Mouse (Mus musculus) urinary bladder, postnatal 4 days (tissue): ENCODE results near the gene Spr.
"Not testable (repeated sequence)": the region's sequence is repeated elsewhere in the genome, so short reads cannot be mapped to it uniquely, and the experiment has no call there.

ENCODE experiments used
- DNase-seq, 2 experiments: peaks; one replicate each; pipeline ENCODE4 v3.0.0; 2021 to 2022; ENCODE audit warnings: low spot score in 2 of 2

The Spr gene

DNA sequence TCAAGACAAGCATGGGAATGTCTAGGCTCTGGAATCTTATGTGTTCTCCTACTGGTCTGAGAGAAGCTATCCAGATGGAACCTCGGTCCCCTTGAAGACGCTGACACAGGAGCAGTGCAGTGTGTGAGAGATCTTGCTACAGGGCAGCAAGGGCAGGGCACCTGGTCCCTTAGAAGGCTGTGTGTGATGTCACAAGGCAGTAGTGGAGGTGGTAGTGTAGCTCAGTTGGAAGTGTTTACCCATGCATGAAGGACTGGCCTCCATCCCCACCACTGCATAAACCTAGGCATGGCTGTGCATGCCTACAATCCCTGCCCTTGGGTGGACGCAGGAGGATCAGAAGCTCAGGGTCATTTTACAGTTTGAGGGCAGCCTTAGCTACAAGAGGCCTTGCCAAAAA lies 5.3 kb downstream of the Spr start:
- not testable (repeated sequence) for DNase-seq

DNA sequence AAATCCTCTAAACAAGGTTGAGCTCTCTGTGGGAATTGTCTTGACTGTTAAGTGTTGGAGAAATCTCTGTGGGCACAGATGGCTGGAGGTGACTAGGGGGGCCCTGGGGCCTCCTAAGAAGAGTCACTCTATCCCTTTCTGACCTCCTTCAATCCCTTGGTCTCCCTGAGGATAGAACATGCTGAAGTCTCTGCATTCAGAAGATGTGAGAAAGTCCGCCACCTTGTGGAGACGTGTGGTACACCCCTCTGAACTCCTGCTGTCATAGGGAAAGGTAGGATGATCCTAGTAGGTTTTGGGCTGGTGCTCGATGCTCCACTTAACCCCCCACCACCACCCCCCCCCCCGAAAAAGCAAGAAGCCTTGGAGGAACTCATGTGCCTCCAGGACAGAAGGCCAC lies 5.9 kb downstream of the Spr start:
- peak; percentile 34 to 69 for DNase-seq

- DNase-seq = not testable (repeated sequence)
These were observed 19.7 kb downstream of the Spr start for GRCm38 (mm10) chr6:85117545-85118511.

DNA sequence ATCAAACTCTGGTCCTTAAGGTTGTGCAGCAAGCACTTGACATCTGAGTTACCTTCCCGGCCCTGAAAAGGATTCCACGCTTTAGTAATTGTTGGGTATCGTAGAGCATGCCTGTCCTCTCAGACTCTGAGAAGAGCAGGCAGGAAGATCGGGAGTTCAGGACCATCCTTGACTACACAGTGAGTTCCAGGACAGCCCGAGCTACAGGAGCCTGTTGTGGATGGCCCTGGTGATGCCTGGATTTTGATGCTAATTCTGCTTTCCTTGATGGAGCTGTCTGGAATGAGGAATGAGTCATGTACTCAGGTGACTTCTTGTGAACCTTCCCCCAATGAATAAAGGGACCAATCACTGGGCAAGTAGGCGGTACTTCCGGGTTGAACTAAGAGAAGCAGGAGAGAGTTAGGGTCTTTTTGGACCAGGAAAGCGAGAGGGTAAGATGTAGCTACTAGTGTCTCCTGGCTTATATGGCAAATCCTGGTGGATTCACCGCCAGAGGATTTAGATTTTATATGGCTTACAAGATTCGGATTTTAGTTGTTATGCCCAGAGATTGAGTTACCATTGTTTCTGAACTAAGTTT lies 32.4 kb downstream of the Spr start:
- no peak for DNase-seq

GRCm38 (mm10) chr6:85103321-85103720 lies 34.2 kb downstream of the Spr start:
- DNase-seq = no peak

DNA sequence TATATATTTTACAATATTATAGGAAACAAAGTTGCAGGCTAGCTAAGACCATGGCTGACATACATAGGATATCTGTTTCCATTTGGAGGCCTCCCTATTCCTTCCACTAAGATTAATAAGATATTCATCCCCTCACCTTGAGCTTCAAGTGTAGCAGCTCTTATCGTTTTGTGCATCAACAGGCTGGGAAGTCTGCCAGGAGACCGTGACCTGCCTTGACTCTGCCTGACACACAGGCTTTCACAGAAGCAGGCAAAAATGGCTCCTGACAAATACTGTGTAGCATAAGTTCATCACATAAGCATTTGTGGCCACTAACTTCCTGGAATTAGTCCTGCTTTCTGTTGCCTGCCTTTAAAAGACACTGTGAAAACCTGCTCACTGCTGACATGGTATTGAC lies 41.1 kb downstream of the Spr start:
- DNase-seq = no peak

DNA sequence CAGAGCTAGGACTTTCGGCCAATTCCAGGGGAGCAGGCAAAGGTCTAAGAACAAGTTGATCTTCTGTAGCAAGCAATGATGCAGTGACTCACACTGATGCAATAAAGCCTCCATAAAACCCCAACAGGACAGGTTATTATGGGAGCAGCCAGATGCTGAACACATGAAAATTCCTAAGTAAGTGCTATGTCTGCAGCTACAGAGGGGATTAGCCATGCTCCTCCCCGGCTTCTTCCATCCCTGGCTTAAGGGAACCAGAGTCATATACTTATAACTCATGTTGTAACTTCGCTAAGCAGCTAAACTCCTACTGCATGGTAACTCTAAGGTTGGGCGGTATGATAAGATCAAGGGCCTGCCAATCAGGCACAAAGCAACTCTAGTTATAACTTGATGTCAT lies 50.1 kb downstream of the Spr start:
- DNase-seq = no peak

GRCm38 (mm10) chr6:85086645-85087044 lies 50.9 kb downstream of the Spr start:
- no peak for DNase-seq
